Comparison of ENCODE assay signal across 8 mouse cellular contexts in the genomic region with DNA sequence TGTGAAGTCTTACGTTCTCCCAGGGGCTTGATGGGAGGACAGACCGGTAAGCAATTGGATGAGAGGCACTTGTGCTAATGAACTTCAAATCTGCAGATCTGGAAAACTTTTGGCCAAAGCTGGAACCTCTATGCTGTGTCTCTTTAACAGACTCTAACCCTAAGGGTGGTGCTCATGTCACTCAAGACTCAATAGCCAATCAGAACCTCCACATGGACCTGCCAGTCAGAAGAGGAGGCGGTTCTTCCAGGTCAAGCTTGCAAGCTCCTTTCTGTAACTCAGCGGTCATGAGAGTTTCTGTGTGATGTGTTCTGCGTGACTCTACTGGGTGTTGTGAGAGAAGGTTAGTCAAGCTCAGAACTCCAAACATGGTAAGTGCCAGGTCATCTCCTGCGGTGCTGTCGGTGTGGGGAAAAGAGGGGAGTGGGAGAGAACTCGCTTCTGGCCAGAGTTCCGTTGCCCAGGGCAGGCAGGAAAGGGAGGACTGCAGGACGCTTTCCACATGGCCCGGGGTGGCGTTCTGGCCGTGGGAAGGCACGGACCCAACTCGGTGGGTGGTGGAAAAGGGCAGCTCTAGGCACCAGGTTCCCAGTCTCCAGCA. TPM values are rescaled to one million over a fixed set of nuclear protein-coding genes. Genes with fewer than 3 reads are reported as not detected.
DNase-seq lines count a peak whose midpoint lies in the region; ATAC-seq lines count a peak whose summit lies in the region.
"Not testable (repeated sequence)": the region's sequence is repeated elsewhere in the genome, so short reads cannot be mapped to it uniquely, and the experiment has no call there.

A gene (plus strand): TSS at position 274 of the 601 bp plus-strand sequence.

- H3K9me3 ChIP-seq in forebrain, embryonic 14.5 days (replicated peaks; ENCODE audit: control insufficient read depth, low read length); liver, embryonic 13.5 days (replicated peaks): not testable (repeated sequence)

- not testable (repeated sequence) for ATAC-seq in forebrain, embryonic 14.5 days; liver, embryonic 13.5 days (ENCODE audit: low read depth)

- H3K4me2 ChIP-seq in forebrain, embryonic 14.5 days (ENCODE audit: low read length): peak within 1 kb of the TSS; percentile 48
- H3K4me2 ChIP-seq in liver, embryonic 13.5 days: peak within 1 kb of the TSS; percentile 63

- H3K4me1 ChIP-seq in brown adipose tissue, adult 24 weeks (ENCODE audit: control insufficient read depth, insufficient read depth, insufficient read length, low read length); forebrain, embryonic 14.5 days (ENCODE audit: control insufficient read depth, insufficient read depth, low read length); liver, embryonic 13.5 days (replicated peaks): not testable (repeated sequence)

- H3K27ac ChIP-seq in brown adipose tissue, adult 24 weeks (replicated peaks; ENCODE audit: low read depth, low read length): peak within 1 kb of the TSS; percentile 78
- not testable (repeated sequence) for H3K27ac ChIP-seq in forebrain, embryonic 14.5 days (ENCODE audit: low read depth, low read length); liver, embryonic 13.5 days

- intact Hi-C loops in heart, postnatal 10 days (cut with DNase I): not testable (repeated sequence)

- DNase-seq in B cell, adult 2 months: peak; percentile 44 to 49
- peak; percentile 37 for DNase-seq in forebrain, embryonic 14.5 days (ENCODE audit: low spot score)
- DNase-seq in heart, postnatal 10 days: peak; percentile 71 to 73
- DNase-seq in kidney, postnatal 36 days: peak; percentile 47 to 63
- DNase-seq in liver, embryonic 13.5 days: peak; percentile 42
- peak; percentile 48 for DNase-seq in naive thymus-derived CD4-positive, alpha-beta T cell, adult 2 months (ENCODE audit: low read depth)
- DNase-seq in splenic B cell, adult 2 months (ENCODE audit: low read depth, low spot score): peak; percentile 31

- H3K9ac ChIP-seq in forebrain, embryonic 14.5 days (ENCODE audit: low read length): peak within 1 kb of the TSS; percentile 62
- H3K9ac ChIP-seq in liver, embryonic 13.5 days: peak within 1 kb of the TSS; percentile 73

- H3K36me3 ChIP-seq in forebrain, embryonic 14.5 days (ENCODE audit: control insufficient read depth, insufficient read depth, low read length); liver, embryonic 13.5 days; splenic B cell, adult 2 months (ENCODE audit: control insufficient read depth, insufficient read depth, low read length, poor library complexity, severe bottlenecking): not testable (repeated sequence)

- H3K4me3 ChIP-seq in brown adipose tissue, adult 24 weeks (ENCODE audit: insufficient read depth, low read depth, low read length): peak within 1 kb of the TSS; percentile 86
- peak within 1 kb of the TSS; percentile 48 for H3K4me3 ChIP-seq in forebrain, embryonic 14.5 days (ENCODE audit: low read depth, low read length)
- peak within 1 kb of the TSS; percentile 68 for H3K4me3 ChIP-seq in liver, embryonic 13.5 days (replicated peaks)

- WGBS in forebrain, embryonic 14.5 days: under 1% methylated on average over 14 of the region's 15 CpGs
- 3% methylated on average over 15 of the region's 15 CpGs for WGBS in liver, embryonic 13.5 days (ENCODE audit: insufficient replicate concordance)

- not testable (repeated sequence) for H3K27me3 ChIP-seq in forebrain, embryonic 14.5 days (replicated peaks; ENCODE audit: control insufficient read depth, insufficient read depth, low read length); liver, embryonic 13.5 days; splenic B cell, adult 2 months (ENCODE audit: control insufficient read depth, insufficient read depth, low read length, poor library complexity, severe bottlenecking)

RNA-seq across cellular contexts. Expression of the gene that starts here (rescaled TPM):
- 10.9 and 25.8 TPM in 2 replicates for polyA plus RNA-seq in brown adipose tissue, adult 24 weeks (2012; ENCODE audit: insufficient read depth, insufficient read length, missing spikeins)
- 8.6 and 10.4 TPM in 2 replicates for polyA plus RNA-seq in forebrain, embryonic 14.5 days (2014; fragmentation: Nextera tagmentation; extraction: Ambion mirVana)
- total RNA-seq in heart, postnatal 10 days (2021): 10 to 100 TPM; 35.9 to 43.2 TPM
- 2.9 and 4.3 TPM in 2 replicates for polyA plus RNA-seq in liver, embryonic 13.5 days (2015; fragmentation: Nextera tagmentation; extraction: Ambion mirVana)
